Mouse (Mus musculus): Measurements from ENCODE around the gene Smdt1.

- TF ChIP-seq CTCF (IDR thresholded peaks at IDR 0.05; ENCODE audit: low read depth) = no peak
- no peak for TF ChIP-seq EP300 (IDR thresholded peaks at IDR 0.05; ENCODE audit: low read depth)
Observed at GRCm38 (mm10) chr15:82375855-82376254, 37.1 kb downstream of the Smdt1 start.
